Mouse (Mus musculus) liver (tissue): ENCODE measurements around the gene Rgs19.

Experiments used
- DNase-seq: peaks from one replicate; pipeline ENCODE4 v3.0.0-alpha.2; 2020; ENCODE audit warnings: mixed read lengths

Rgs19 gene

GRCm38 (mm10) chr2:181648926-181649325 lies 44.9 kb downstream of the Rgs19 start:
- no peak for DNase-seq

- DNase-seq: no peak
These were observed 46.9 kb downstream of the Rgs19 start for GRCm38 (mm10) chr2:181646626-181647472.

- no peak for DNase-seq
These were observed 48.1 kb downstream of the Rgs19 start for GRCm38 (mm10) chr2:181645666-181646065.

GRCm38 (mm10) chr2:181644361-181644760 lies 49.4 kb downstream of the Rgs19 start:
- DNase-seq: peak; percentile 61
